Mouse (Mus musculus): ENCODE results near the gene Edrf1. TPM values are rescaled to one million over a fixed set of nuclear protein-coding genes. Genes with fewer than 3 reads are reported as not detected.

Gene Edrf1
- polyA plus RNA-seq, 1 experiment from 2014 or later: 19.7 TPM

Other genes with a start within 250 kb of the Edrf1 start
- gene Tex36, start 35.4 kb upstream of the Edrf1 start, polyA plus RNA-seq (2014; fragmentation: Nextera tagmentation; extraction: Ambion mirVana): not detected in 2 replicates
- 0.08 and 0.14 TPM in 2 replicates for gene Mmp21, start 42.5 kb downstream of the Edrf1 start, polyA plus RNA-seq (2014; fragmentation: Nextera tagmentation; extraction: Ambion mirVana)
- 146 and 159 TPM in 2 replicates for gene Bccip, start 71.8 kb downstream of the Edrf1 start, polyA plus RNA-seq (2014; fragmentation: Nextera tagmentation; extraction: Ambion mirVana)
- gene Uros, start 72.5 kb downstream of the Edrf1 start, polyA plus RNA-seq (2014; fragmentation: Nextera tagmentation; extraction: Ambion mirVana): 33.5 and 35.8 TPM in 2 replicates
- gene Fank1, start 139.3 kb downstream of the Edrf1 start, polyA plus RNA-seq (2014; fragmentation: Nextera tagmentation; extraction: Ambion mirVana): 2.1 and 3.0 TPM in 2 replicates
- gene Dhx32, start 145.2 kb downstream of the Edrf1 start, polyA plus RNA-seq (2014; fragmentation: Nextera tagmentation; extraction: Ambion mirVana): 29.4 and 32.2 TPM in 2 replicates